Mouse (Mus musculus): Measurements from ENCODE around the gene Cdk19. TPM values are rescaled to one million over a fixed set of nuclear protein-coding genes. Genes with fewer than 3 reads are reported as not detected.
"Not testable (repeated sequence)": the region's sequence is repeated elsewhere in the genome, so short reads cannot be mapped to it uniquely, and the experiment has no call there.

Cdk19 gene
- polyA plus RNA-seq (2014; fragmentation: Nextera tagmentation; extraction: Ambion mirVana) = 11.1 and 11.9 TPM in 2 replicates

DNA sequence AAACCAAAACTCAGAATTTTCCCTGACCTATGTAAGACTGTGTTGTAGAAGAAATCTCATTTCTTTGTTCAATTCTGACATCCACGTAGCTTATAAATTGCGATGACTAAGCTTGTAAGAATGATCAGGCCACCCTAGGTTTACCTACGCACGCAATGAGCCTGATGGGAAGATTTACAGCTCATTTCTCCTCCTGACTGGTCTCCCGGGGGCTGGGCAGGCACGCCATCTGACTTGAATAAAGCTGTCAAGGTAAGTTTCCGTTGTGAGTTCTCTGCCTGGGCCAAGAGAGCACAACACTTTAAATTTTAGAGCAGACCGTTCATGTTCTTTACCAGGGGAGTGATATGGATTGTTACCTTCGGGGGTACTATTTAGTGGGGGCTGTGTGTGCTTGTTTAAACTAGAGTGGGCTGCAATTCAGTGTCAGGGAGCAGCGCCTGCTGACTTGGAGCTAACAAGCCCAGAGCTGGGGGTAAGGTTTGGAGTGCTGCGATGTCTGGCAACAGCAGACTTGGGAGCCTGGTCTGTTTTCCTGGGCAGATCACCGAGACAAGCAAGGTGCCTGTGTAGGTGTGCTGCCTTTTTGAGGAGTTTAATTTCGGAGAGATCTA lies at the start of gene Cdk19:
TSS of gene Cdk19 (plus strand) at position 214 of the 614 bp plus-strand sequence.
- Histone ChIP-seq H3K9ac (replicated peaks; ENCODE audit: low read depth, low read length) (no peak within 1 kb of the TSS), H3K9me3 (ENCODE audit: control insufficient read depth, low read depth, low read length) (no peaks in the 10 kb centered on the region), H3K36me3 (ENCODE audit: control insufficient read depth, insufficient read depth, low read length) (no peaks in the 10 kb centered on the region), H3K27me3 (ENCODE audit: control insufficient read depth, insufficient read depth, low read length) (no peaks in the 10 kb centered on the region), H3K27ac (ENCODE audit: low read length) (no peak within 1 kb of the TSS), H3K4me2 (replicated peaks; ENCODE audit: low read depth, low read length) (no peak within 1 kb of the TSS), H3K4me1 (ENCODE audit: control insufficient read depth, insufficient read depth, low read length) (no peaks in the 10 kb centered on the region), H3K4me3 (ENCODE audit: low read depth, low read length) (no peak within 1 kb of the TSS)
- WGBS = 22% methylated on average over 13 of the region's 13 CpGs
- ATAC-seq (ENCODE audit: insufficient number of reproducible peaks, insufficient read depth, low FRiP score, low read depth) = peak; percentile 72; the same call in 1 of the 2 replicates

DNA sequence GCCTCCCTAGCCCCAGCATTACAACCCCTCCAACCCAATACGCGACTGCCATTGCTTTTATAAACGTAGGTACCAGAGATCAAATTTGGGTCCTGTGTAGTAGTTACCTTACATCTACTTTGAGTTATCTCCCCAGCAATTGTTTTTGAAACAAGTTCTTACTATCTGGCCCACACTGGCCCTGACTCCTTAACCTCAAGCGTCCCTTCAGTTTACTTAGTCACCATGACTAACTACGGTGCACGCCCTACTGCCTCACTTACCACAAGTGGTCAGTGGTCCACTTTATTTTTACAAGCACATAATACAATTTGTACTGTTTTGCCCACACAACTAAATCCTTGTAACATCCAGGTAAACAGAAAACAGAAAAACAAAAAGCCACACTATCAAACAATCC lies 46.7 kb upstream of the Cdk19 start:
- Histone ChIP-seq H3K9me3 (ENCODE audit: control insufficient read depth, low read depth, low read length) (no peaks in the 10 kb centered on the region), H3K36me3 (ENCODE audit: control insufficient read depth, insufficient read depth, low read length) (peaks cover 25% of the 10 kb centered on the region), H3K9ac (replicated peaks; ENCODE audit: low read depth, low read length) (no peak overlapping the region), H3K27ac (ENCODE audit: low read length) (no peak overlapping the region), H3K4me2 (replicated peaks; ENCODE audit: low read depth, low read length) (no peak overlapping the region), H3K27me3 (ENCODE audit: control insufficient read depth, insufficient read depth, low read length) (no peaks in the 10 kb centered on the region), H3K4me3 (ENCODE audit: low read depth, low read length) (no peak overlapping the region), H3K4me1 (ENCODE audit: control insufficient read depth, insufficient read depth, low read length) (no peaks in the 10 kb centered on the region)
- ATAC-seq (ENCODE audit: insufficient number of reproducible peaks, insufficient read depth, low FRiP score, low read depth) = no peak
- WGBS = 91% methylated on average over 6 of the region's 6 CpGs

DNA sequence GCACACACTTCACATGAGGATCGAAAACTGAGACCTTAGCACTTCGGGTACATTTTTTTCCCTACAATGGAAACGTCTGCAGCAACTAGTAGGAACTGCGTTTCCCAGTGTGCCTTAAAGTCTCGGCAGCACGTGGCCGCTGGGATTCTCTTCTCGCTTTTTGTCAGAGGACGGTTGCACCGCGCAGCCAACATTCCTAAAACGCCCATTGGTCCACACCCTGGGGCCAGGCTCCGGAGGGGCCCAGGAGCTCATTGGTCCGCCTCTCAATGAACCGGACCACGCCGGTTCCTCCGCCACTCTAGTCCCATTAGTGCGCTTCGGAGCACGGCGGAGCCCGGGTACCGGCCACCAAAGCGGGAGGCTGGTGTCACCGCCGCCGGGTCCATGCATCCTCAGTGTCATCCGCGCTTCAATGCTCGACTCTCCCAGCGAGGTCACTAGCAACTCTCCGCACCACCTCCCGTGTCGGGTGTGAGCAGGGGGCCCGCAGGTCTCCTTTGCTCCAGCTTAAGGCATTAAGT lies 38.7 kb upstream of the Cdk19 start:
- peak overlapping the region; percentile 92 for H3K4me3 ChIP-seq (ENCODE audit: low read depth, low read length)
- peaks cover 18% of the 10 kb centered on the region; the same call in 1 of the 2 replicates for H3K4me1 ChIP-seq (ENCODE audit: control insufficient read depth, insufficient read depth, low read length)
- peak overlapping the region; percentile 95 for H3K27ac ChIP-seq (ENCODE audit: low read length)
- no peaks in the 10 kb centered on the region for H3K9me3 ChIP-seq (ENCODE audit: control insufficient read depth, low read depth, low read length)
- peak overlapping the region; percentile 95 for H3K9ac ChIP-seq (replicated peaks; ENCODE audit: low read depth, low read length)
- under 1% methylated on average over 36 of the region's 36 CpGs for WGBS
- H3K4me2 ChIP-seq (replicated peaks; ENCODE audit: low read depth, low read length) = peak overlapping the region; percentile 62
- H3K27me3 ChIP-seq (ENCODE audit: control insufficient read depth, insufficient read depth, low read length) = no peaks in the 10 kb centered on the region
- peak; percentile 89 for ATAC-seq (ENCODE audit: insufficient number of reproducible peaks, insufficient read depth, low FRiP score, low read depth)
- no peaks in the 10 kb centered on the region for H3K36me3 ChIP-seq (ENCODE audit: control insufficient read depth, insufficient read depth, low read length)

DNA sequence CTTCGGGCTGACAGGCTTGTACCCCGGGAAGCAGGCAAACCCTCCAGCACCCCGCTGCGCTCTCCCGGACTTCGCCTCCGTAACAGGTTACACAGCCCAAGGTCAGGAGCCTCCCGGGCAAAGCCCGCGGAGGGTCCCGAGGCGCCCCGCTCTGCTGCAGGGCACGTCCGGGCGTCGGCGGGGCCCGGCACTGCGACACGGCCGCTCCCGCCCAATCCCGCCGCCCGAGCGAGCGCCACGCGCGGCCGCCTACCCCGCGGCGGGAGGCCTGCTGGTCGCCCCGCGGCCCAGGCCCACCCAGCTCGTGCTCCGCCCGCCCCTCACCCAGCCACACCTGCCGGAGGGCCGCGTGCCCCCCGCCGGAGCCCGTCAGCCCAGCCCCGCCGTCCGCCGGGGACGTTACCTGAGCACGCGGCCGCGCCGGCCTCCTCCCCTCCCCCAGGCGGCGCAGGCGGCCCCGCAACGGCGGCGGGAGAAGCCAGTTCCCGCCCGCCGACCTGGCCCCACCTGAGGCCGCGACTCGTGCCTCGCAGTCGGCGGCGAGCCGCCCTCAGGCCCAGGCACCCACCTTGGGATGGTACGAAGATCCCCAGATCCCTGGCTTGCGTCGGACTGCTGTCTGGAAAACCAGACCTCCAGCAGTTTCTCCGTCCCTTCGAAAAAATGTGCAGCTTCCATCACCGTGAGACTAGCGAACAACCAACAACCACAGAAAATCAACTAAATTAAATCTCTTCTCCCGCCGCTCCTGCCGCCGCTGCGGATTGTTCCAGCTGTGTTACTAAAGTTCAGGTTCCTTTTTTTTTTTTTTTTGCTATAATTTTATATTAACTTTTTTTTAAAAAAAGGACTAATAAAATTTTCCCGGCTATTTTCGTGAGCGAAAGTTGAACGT lies 37.9 kb upstream of the Cdk19 start:
- ATAC-seq (ENCODE audit: insufficient number of reproducible peaks, insufficient read depth, low FRiP score, low read depth) = 0 out of 2 replicates have a peak, but pooled peaks have one; percentile 10
- WGBS = 0% methylated on average over 69 of the region's 91 CpGs
- Histone ChIP-seq H3K27ac (ENCODE audit: low read length) (peak overlapping the region; percentile 95), H3K4me2 (replicated peaks; ENCODE audit: low read depth, low read length) (peak overlapping the region; percentile 62), H3K4me3 (ENCODE audit: low read depth, low read length) (peak overlapping the region; percentile 92), H3K9ac (replicated peaks; ENCODE audit: low read depth, low read length) (peak overlapping the region; percentile 95), H3K4me1 (ENCODE audit: control insufficient read depth, insufficient read depth, low read length) (peaks cover 18% of the 10 kb centered on the region; the same call in 1 of the 2 replicates)
- H3K9me3 ChIP-seq (ENCODE audit: control insufficient read depth, low read depth, low read length); H3K27me3 ChIP-seq (ENCODE audit: control insufficient read depth, insufficient read depth, low read length); H3K36me3 ChIP-seq (ENCODE audit: control insufficient read depth, insufficient read depth, low read length): not testable (repeated sequence)

DNA sequence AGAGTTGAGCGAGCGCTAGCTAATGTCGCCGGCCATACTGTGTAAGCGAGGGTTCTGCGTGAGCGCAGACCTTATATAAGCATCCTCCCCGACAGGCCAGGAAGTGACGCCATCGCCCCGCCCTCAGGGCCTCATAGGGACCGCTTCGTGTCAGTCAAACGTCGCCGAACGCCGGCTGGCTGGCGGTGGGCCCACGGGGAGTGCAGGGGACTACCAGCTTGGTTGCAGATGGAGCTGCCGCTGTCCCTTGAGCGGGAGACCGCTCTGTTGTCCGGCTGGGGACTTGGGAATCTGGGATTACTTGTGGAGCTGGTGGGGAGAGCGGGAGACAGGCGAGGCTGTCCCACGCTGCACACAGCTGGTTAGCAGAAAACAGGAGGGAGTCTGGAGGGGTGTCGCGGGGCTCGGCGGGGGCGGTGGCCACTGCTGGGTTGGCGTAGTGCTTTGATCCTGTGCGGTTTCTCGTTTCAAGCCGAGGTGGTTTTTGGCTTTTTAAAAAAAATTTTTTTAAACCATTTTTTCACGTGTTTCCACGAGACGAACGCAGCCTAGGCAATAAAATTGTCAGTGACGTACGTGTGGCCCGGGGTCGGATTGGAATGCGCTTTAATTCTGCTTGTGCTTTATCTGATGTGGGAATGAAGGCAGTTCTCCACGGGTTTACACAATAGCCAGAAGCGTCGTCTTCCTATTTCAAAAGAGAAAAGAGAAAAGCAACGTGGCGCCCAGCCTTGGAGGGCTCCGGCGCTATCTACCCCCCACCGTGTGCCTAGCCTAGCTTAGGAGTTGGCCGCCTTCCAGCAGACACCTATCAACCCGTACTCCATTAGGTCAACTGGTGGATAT lies 37.0 kb upstream of the Cdk19 start, which contains the start of gene Amd1:
TSS of gene Amd1 (minus strand) at position 47 of the 846 bp plus-strand sequence.
- WGBS = under 1% methylated on average over 55 of the region's 55 CpGs
- Histone ChIP-seq H3K36me3 (ENCODE audit: control insufficient read depth, insufficient read depth, low read length) (no peaks in the 10 kb centered on the region), H3K4me2 (replicated peaks; ENCODE audit: low read depth, low read length) (peak within 1 kb of the TSS; percentile 62), H3K9ac (replicated peaks; ENCODE audit: low read depth, low read length) (peak within 1 kb of the TSS; percentile 95), H3K4me1 (ENCODE audit: control insufficient read depth, insufficient read depth, low read length) (peaks cover 18% of the 10 kb centered on the region; the same call in 1 of the 2 replicates), H3K27me3 (ENCODE audit: control insufficient read depth, insufficient read depth, low read length) (no peaks in the 10 kb centered on the region), H3K9me3 (ENCODE audit: control insufficient read depth, low read depth, low read length) (no peaks in the 10 kb centered on the region), H3K27ac (ENCODE audit: low read length) (peak within 1 kb of the TSS; percentile 98), H3K4me3 (ENCODE audit: low read depth, low read length) (peak within 1 kb of the TSS; percentile 92)
- ATAC-seq (ENCODE audit: insufficient number of reproducible peaks, insufficient read depth, low FRiP score, low read depth) = peak; percentile 96

DNA sequence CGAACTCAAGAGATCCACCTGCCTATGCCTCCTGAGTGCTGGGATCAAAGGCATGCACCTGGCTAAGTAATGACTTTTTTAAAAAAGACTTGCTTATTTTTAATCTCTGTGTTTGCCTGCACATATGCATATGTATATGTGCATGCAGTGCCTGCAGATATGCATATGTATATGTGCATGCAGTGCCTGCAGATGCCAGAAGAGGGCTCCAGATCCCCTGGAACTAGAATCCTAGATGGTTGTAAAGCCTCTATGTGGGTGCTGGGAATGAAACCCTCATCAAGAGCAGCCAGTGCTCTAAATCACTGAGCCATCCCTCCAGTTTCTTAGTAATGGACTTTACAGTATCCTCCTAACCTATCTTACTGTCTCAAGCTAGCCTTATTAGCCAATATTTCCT lies 33.4 kb upstream of the Cdk19 start:
- no peaks in the 10 kb centered on the region for H3K4me1 ChIP-seq (ENCODE audit: control insufficient read depth, insufficient read depth, low read length)
- 90% methylated on average over 1 of the region's 1 CpGs for WGBS
- H3K36me3 ChIP-seq (ENCODE audit: control insufficient read depth, insufficient read depth, low read length) = no peaks in the 10 kb centered on the region
- no peaks in the 10 kb centered on the region for H3K9me3 ChIP-seq (ENCODE audit: control insufficient read depth, low read depth, low read length)
- no peak overlapping the region for H3K4me2 ChIP-seq (replicated peaks; ENCODE audit: low read depth, low read length)
- no peak overlapping the region for H3K9ac ChIP-seq (replicated peaks; ENCODE audit: low read depth, low read length)
- no peak overlapping the region for H3K27ac ChIP-seq (ENCODE audit: low read length)
- H3K27me3 ChIP-seq (ENCODE audit: control insufficient read depth, insufficient read depth, low read length) = no peaks in the 10 kb centered on the region
- ATAC-seq (ENCODE audit: insufficient number of reproducible peaks, insufficient read depth, low FRiP score, low read depth) = no peak
- H3K4me3 ChIP-seq (ENCODE audit: low read depth, low read length) = no peak overlapping the region

DNA sequence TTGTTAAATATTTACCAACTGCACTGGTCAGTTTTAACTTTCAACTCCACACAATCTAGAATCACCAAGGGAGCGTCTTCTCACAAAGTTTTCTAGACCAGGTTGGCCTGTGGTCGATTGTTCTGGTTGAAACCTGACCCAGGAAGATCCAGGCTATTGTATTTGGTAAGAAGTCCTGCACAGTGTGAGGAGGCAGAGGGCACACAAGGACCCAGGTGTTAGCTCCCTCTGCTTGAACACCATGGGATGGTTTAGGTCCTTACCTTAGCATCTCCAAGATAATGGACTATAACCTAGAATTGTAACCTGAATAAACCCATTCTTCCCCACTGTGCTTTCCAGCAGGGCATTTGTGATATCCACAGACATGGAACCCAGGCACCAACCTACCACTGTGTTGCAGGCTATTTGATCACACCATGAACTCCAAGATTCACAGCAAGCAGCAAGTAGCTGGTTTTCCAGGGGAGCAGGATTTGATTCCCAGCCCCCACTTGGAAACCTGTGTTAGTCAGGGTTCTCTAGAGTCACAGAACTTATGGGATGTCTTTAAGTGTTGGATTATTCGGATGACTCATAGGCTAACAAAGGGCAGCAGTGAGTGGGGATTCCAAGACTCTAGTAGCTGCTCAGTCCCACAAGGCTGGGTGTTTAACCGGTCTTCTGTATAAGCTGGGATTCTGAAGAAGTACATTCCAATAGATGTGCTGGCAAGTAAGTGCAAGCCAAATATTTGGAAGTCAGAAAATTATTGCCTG lies 31.4 kb upstream of the Cdk19 start:
- Histone ChIP-seq H3K27me3 (ENCODE audit: control insufficient read depth, insufficient read depth, low read length) (no peaks in the 10 kb centered on the region), H3K4me2 (replicated peaks; ENCODE audit: low read depth, low read length) (no peak overlapping the region), H3K9me3 (ENCODE audit: control insufficient read depth, low read depth, low read length) (no peaks in the 10 kb centered on the region), H3K27ac (ENCODE audit: low read length) (no peak overlapping the region), H3K4me3 (ENCODE audit: low read depth, low read length) (no peak overlapping the region), H3K4me1 (ENCODE audit: control insufficient read depth, insufficient read depth, low read length) (no peaks in the 10 kb centered on the region), H3K36me3 (ENCODE audit: control insufficient read depth, insufficient read depth, low read length) (no peaks in the 10 kb centered on the region), H3K9ac (replicated peaks; ENCODE audit: low read depth, low read length) (no peak overlapping the region)
- 52% methylated on average over 4 of the region's 4 CpGs for WGBS
- ATAC-seq (ENCODE audit: insufficient number of reproducible peaks, insufficient read depth, low FRiP score, low read depth) = no peak

All from stomach, embryonic 14.5 days (tissue).